Mouse (Mus musculus) G1E (cell line): ENCODE data around the gene Gm35549.

Experiments used
- CTCF ChIP-seq: IDR thresholded peaks from 2 replicates; pipeline ENCODE4 v1.5.1; 2012; ENCODE audit warnings: low read depth, low read length, inconsistent platforms, mixed read lengths
- GATA1 ChIP-seq: IDR thresholded peaks from 2 replicates; pipeline ENCODE4 v1.6.1; 2012; ENCODE audit warnings: borderline replicate concordance, low read length, inconsistent platforms, mixed read lengths
- GATA2 ChIP-seq: IDR thresholded peaks from 2 replicates; pipeline ENCODE4 v1.6.1; 2012; ENCODE audit warnings: low read depth, low read length, inconsistent platforms, borderline replicate concordance
- POLR2AphosphoS5 ChIP-seq: IDR thresholded peaks from 2 replicates; pipeline ENCODE4 v1.6.1; 2012; ENCODE audit warnings: low read depth, low read length, inconsistent platforms; ENCODE audit not compliant: insufficient replicate concordance
- TAL1 ChIP-seq: conservative IDR thresholded peaks from 2 replicates; pipeline ENCODE4 v1.6.1; 2012; ENCODE audit warnings: low read depth, low read length, inconsistent platforms, mixed read lengths

DNA sequence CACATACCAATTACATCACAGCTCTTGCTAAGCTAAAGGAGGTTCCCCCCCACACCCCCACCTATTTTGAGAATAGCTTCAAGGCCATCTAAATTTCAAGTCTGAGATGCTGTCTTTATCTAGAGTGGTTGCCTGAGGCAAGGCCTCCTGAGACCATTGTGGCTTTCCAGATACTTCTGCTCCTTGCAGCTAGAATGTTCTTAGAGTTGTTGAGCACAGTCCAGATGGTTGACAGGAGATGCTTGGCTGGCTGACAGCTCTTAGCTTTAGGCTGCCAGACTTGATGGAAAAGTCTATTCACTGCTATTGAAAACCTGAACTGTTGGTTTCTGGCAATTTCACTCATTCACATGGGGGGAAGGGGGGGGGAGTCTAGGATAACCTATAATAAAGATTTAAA is 2.3 kb upstream of the Gm35549 start:
- no peak for TF ChIP-seq CTCF
- no peak for TF ChIP-seq TAL1
- no peak for TF ChIP-seq GATA1
- no peak for TF ChIP-seq POLR2AphosphoS5
- TF ChIP-seq GATA2 = no peak
